Mouse (Mus musculus) induced T-regulatory cell, adult 2 months (primary cell): ENCODE results near the gene Hhipl1.

Experiments used
- DNase-seq: peaks from one replicate; pipeline ENCODE4 v3.0.0-alpha.2; 2012; ENCODE audit warnings: low read depth

Gene Hhipl1

DNA sequence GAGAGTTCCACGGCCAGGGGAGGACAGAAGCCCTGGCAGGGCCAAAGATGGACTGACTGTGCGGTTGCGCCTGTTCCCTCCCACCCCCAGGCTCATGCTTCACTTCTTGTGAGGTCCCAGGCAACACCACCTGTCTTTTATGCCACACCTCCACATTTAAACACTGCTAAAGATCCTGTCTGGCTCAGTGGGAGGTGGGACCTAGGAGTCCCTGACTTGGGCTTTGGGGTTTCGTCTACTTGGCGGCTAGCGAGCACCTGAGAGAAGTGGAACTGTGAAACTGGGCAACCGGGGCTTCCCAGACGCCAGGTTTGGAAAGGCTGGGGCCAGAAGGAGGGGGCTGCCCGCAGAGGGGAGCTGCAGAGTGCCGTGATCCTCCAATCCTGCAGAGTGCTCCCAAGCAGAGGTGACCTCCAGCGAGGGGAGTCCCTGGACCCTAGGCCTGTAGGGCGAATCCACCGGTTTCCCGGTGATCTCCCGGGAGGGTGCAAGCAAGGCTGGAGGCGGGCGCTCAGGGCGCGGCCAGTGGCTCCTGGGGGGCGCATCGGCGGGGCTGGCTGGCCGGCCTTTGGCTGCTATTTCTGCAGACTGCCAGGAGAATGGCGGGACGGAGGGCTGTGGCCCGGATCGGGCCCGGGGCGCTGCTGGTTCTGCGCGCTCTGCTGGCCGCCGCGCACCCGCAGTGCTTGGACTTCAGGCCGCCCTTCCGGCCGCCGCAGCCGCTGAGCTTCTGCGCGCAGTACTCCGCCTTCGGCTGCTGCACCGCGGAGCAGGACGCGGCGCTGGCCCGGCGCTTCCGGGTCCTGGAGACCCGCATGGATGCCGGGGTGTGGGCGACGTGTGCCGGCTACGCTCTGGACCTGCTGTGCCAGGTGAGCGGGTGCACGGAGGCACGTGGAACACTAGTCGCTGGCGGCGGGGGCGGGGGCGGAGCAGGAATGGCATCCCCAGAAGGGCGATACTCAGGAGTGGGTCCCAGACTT lies at the start of gene Hhipl1:
Hhipl1 (plus strand) TSS at position 459 of the 983 bp plus-strand sequence.
- DNase-seq = no peak

DNA sequence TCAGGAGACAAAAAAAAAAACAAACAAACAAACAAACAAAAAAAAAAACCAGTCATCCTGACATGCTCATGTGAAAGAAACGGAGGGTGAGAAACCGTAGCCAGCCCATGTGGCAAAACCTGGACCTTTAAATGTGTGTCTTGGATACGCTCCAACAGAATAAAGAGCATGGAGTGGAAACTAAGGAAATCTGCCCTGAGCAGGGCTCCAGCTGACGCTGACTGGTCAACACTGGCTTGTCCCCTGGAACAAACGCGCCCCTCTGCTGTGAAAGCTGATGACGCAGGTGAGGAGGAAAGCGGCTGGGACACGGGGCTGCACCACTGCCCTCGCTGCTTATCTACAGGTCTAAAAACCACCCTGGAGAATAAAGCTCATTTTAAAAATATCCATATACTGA lies 49.3 kb upstream of the Hhipl1 start:
- DNase-seq = no peak

DNA sequence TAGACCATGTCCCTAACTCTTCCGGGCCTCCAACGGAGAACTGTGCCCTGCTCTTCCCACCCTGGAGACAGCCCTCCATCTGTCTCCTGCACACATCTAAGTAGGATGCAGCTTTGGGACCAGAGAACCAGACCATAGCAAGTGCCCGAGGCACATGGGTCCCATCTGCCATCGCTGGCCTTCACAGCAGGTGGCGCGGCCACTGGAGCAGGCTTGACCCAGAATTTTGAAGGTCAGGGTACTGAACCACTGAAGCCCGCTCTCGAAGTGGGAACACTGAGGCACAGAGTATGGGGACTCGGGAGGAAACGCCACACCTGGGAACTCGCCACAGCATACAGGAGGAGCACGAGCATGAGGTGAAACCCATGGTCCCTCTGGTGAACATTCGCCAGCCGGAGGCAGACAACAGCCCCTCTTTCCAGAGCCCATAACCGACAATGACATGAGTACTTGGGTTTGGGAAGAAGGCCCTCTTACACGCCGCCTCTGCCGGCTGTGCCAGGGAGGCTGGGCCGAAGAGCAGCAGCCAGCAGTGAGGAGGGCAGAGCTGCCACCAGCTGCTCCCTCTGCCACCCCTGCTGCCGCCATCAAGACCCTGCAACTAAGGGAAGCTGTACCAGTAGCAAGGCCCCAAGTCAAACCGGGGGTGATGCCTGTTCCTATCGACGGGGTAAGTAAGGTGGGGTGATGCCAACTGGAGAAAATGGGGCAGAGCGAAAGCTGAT lies 46.6 kb upstream of the Hhipl1 start:
- no peak for DNase-seq

DNA sequence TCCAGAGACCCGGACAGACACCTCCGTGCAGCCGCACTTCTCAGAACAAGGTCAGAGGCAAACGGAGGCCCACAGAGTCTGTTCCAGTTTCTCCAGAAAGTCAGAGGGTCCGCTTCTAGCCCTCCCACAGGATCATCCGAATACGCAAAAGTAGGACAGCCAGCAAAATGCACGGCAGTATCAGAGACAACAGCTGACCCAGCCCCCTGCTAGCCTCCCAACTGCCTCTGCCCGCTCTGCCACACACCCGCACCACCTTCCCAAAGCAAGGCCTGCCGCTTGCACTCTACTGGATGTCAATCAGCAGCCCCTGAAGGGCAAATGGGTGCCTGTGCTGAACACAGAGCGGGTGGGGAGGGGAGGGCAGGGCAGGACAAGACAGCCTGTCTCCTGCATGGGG lies 45.1 kb upstream of the Hhipl1 start:
- no peak for DNase-seq

DNA sequence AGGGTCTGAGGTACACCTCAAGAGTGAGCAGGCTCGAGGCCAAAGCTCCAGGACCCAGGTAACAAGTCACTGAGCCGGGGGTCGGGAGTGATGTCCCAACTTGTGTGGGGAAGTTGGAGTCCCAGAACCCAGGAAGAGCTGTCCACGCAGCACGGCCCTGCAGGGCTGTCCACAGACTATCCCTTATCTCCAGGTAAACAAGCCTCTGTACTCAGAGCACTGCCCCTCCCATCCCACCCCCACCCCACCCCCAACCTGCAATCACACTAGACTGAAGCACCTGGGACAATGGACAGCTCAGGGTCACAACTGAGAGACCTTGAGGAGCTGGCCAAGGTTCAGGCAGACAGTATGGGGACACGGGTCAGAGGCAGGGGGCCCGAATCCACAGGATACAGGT lies 41.2 kb upstream of the Hhipl1 start:
- DNase-seq = no peak

DNA sequence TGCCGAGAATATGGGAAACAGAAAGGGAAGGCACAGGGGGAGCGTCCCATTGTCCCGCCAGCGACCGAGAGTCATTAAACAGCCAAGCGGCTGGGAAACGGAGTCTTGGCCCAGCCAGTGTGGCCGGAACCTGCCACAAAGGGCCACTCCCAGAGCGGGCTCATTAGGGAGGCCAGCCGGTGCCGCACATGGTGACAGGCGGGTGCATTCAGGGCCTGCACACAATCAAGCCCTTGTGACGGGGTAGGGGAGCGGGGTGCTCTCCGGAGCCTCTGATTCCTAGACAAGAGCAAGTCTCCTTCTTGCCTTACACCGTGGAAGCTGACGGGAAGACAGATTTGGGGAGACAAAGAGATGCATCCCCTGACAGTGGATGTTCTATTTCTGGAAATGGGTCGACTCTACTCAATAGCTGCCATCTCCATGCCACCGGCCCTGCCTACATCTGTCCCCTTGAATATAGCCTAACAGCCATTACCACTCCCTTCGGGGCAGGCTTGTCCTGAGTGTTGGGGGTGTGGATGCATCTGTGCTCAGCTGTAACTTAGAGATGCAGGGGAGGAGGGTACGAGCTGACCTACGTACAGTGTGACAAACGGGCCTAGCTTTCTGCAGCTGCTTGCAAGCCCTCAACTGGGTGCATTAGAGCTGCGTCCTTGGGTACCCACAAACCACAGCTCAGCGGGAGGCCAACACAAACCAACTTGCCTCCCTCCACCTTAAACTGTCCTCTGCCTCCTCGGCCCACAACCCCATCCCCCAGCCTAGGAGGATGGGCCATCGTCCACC lies 40.0 kb upstream of the Hhipl1 start:
- no peak for DNase-seq

DNA sequence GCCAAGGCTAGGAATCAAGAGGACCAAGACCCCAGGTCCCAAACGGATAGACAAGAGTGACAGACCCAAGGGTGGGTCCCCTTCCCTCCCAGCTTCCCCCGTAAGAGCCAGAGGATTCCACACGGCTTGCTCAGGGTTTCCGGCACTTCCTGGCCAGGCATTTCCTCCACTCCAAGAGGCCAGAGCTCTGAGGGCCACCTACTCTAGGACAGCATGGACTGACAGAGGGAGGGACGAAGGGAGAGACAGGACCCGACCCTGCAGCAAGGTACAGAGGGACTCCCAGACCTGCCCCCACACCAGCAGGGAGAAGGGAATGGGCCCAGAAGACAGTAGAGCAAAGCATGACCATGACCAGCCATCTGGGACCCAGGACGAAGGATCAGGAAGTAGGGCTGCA lies 38.4 kb upstream of the Hhipl1 start:
- no peak for DNase-seq

DNA sequence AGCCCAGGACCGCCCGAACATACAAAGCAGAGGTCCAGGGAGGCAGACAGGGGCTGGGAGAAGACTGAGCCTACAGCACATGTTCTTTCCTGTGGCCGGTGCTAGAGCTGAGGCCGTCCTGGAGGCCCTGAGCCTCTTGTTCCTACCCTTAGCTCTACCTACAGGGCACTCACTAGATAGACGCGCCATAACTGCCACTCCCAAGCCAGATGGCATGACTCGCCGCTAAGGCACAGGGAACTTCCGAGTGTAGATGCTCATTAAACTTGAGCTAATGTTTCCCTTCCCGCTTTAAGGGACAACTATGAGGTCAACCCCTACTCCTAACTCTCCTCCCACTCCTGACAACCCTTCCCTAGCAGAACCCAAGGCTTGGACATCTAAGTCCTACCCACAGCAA lies 37.1 kb upstream of the Hhipl1 start:
- DNase-seq = no peak

DNA sequence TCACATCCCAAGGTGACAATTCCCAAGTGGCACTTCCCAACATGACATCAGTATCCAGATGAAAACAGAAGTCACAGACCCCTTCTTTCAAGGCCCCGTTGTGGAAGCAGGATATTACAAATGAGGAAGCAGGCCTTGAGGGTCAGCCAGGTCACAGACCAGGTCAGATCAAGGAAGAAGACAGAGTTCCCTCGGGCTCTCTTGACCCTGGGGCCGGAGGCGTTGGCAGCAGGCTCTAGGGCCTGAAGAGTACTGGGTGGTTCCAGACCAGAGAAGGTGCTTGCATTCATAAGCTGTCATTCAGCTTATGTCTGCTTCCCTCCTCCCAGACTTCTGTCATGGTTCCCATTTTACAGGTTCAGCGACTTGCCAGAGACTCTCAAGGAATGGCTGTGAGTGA lies 36.4 kb upstream of the Hhipl1 start:
- DNase-seq = no peak

DNA sequence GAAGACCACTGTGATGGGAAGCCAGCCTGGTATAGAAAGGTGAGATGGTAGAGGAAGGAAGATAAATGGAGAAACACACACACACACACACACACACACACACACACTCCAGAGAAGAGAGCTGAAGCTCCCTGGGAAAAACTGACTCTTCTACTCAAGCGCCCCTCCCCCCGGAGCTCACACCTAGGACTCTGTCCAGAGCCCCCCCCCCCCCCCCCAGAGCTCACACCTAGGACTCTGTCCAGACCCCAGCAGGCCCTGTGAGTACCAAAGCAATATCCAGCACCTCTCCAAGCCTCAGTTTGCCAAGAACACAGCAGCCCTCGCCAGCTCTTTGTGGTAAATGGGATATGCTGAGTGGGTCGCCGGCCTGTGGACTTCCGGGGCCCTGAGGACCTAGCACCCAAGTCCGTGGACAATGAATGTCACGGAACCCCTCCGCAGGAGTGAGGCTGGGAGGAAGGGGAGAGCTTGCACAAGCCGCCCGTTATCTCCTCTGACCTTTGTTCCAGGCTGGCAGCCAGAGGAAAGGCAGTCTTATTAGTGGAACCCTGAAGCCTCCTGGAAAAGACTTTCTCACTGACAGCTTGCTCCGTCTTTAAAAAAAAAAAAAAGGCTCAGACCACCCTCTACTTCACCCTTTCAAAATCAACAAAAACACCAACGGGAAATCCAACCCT lies 35.7 kb upstream of the Hhipl1 start:
- no peak for DNase-seq

DNA sequence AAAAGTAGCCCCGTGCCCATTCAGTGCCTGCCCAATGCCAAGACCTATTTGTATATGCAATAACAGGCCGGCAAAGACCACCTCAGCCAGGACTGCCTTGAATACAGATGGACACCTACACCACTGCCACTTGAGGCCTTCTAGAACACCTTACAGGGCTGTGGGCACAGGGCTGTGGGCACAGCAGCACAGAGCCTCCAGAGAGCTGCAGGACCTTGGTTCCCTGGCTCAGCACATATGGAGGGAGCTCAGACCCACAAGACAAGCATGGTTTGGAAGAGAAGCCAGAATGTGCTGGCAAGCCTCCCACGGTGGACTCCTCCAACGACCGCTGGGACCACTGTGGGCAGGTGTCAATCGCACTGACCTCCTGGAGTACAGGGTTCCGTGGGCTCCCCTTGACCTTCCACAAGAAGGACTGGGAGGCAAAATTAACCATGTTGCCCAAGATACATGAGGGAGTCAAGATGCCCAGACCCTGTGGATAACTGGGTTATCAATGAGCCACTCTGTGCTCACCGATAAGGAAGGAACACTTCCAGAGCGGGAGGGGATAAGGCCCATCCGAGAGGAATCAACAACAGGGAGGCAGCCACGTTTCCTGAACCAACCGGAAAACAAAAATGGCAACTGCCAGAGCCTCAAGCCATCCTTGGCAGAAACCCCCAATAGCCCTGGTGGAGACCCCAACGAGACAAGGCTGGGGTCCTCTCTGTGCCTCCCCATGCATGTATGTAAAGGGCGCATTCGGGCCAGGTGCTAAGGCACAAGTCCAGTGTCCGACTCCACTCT lies 34.5 kb upstream of the Hhipl1 start:
- DNase-seq = no peak

DNA sequence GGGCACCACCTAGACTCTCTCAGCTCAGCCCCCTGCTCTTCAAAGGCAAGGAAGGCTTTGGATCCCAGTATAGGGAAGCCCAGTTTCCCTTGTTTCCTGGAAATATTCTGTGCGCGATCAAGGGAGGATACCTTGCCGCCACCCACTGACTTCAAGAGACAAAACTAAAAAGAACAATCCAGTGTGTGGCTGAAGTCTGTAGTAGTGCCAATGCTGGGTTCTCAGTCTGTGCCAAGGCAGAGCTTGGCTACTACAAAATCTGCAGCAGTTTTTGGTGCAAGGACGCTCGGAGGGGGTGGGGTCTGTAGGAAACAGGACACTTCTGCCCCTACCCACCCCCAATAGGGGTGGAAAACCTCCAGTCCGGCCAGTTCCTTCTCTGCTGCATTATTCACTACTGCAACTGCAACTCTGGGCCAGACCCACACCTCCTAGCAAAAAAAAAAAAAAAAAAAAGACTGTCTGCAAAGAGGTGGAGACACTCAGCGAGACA lies 33.9 kb upstream of the Hhipl1 start:
- no peak for DNase-seq

DNA sequence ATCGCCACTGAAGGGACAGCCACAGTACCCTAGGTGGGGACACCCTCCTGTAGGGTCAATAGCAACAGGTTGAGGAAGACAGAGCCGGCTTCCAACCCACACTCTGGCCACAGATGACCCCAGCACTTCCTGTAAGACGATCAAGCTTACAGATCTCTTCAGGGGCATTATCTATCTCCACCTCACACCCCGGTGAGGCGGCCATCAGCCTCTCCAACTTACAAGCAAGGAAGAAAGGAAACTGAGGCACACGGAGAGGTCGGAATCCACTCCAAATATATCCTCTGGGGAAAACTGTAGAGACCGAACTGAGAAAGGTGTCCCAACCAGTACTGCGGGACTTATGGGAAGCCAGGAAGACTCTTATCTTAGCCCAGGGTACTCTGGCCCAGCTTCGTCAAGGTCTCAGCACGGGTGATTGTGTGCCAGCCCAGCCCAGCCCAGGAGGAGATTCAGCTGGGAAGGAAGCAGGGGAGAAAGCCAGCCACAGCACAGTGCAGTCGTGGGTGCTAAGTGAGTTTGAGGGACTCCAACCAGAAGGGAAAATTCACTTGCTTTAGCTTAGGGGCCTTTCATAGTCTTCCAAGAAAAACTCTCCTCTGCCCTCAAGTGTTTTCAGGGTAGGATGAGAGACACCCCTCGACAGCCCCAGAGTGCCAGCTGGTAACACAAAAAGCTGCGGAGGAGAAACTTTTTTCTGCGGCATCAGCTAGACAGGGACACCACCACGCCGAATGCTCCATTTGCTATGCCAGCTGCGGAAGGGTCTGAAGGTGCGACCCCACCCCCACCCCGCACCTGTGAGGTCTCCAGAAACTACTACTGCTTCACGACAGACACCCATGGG lies 32.4 kb upstream of the Hhipl1 start:
- peak; percentile 29 for DNase-seq

DNA sequence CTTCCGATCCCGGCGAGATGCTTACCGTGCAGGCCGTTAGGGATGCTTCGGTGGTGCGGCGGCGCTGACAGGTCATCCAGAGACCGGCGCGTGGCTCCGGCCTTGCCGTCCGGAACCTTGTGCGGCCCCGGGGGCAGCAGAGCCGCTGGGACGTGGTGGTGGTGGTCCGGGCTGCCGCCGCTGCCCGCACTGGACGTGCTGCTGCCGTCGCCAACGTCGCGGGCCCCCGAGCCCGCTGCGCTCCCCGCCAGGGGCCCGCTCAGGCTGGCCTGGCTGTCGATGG lies 31.8 kb upstream of the Hhipl1 start:
- no peak for DNase-seq

DNA sequence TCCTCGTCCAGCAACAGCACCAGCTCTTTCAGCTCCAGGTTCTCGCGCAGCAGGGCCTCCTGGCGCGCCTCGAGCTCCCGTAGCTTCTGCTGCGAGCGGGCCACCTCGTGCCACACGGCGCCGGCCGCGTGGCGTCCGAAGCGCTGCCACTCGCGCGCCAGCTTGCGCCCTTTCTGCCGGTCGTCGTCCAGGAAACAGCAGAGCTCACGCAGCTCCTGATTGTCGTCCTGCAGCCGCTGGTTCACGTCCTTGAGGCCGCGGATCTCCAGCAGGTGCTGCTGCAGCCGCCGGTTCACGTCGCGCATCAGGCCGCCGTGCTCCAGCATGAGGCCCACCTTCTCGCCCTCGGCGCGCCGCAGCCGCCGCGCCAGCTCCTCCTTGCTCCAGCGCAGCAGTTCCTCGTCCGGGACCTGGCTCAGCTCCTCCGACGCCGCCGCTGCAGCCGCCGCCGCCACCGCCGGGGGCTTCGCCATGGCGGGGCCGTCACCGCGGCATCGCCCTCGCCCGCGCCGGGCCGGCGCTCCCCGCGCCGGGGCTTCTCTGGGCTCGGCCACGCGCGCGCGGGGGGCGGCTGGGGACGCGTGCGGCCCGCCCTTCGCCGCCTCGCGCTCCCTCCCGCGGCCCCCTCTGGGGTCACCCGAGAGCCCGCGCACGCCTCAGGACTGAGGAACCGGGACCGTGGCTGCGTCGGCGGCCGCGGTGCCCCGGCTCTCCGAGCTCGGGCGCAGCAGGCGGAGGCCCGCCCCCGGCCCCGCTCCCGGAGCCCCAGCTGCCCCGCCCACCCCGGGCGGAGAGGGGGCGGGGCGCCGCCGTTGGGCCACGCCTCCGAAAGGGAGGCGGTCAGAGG lies 31.2 kb upstream of the Hhipl1 start, which contains the start of gene Ccdc85c:
Ccdc85c (minus strand) TSS at position 765 of the 847 bp plus-strand sequence.
- peak; percentile 57 for DNase-seq

DNA sequence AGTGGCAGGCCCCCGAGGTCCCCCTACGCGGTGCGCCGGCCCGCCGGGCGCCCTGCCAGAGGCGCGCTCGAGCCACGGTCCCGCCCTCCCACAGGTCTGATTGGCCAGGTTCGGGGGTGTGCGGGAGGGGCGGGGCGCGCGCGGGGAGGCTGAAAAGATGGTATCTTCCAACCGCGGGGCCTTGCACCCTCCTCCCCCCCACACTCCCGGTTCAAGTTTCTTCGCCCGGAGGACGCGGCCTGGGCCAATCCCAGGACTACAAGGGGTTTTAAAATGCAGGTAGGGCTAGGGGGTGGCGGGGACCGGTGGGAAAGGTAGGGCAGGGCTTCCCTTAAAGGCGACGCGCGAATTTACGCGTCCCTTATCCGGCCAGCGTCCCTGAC lies 30.6 kb upstream of the Hhipl1 start:
- DNase-seq = peak; percentile 95

DNA sequence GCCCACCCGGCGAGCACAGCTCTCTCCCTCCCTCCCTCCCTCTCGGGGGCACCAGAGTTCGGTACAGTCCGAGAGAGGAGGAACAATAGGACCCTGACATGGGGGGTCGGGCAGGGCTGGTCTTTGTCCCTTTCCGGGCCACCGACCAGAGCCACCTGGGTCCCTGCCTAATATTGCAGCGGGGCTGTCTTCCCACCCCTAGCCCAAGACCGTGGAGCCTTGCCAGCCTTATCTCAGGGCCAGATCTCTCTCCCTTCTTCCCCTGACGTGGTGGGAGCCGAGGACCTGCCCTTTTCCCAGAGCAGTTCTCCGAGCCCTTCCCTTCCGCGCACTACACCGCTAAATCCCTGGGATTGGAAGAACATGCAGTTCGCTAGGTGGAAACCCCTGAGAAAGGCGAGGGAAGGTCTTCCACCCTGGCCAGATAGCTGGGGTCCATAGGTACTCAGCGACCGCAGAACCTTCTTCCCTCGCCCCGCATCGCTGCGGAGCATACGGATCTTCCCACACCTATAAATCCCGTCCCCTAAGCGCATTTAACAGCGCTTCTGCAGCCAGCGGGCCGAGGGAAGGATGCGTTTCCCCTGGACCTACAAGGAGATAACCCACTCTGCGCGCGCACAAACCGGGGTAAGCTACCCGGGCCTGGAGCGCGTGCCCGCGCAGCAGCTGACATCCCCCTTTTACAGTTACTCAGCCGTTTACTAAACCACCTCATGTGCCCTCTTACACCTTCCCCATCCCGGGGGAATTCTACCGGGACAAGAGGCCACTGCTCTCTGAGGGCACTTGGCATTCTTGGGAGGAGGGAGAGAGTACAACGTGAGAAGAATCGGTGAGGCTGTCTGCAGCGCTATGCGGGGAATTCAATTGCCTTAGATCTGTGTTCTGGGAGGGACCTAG lies 29.9 kb upstream of the Hhipl1 start:
- peak; percentile 54 for DNase-seq

DNA sequence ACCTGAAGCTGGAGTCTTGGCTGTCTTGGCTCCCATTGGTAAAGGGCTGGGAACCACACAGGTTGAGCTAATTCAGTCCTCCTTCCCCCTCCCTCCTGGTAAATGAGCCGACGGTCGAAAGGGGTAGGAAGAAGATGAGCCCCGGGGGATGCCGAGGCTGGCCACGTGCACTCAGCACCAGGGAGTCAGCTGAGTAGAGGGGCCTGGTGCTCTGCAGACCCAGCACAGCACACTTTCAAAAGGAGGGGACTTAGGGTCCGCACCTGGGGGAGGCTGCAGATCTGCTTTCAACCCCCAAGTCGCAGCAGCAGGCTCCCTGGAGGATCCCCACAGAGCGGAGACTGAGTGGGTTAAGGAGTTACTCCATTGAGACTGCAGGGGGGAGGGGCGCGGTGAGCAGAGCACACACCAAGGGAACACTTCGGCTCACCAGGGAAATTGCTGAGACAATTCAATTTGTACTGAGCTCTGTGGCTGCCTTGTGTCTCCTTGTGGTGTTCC lies 28.7 kb upstream of the Hhipl1 start:
- peak; percentile 14 for DNase-seq
